Mouse (Mus musculus): ENCODE measurements around the gene Mical2.

DNA sequence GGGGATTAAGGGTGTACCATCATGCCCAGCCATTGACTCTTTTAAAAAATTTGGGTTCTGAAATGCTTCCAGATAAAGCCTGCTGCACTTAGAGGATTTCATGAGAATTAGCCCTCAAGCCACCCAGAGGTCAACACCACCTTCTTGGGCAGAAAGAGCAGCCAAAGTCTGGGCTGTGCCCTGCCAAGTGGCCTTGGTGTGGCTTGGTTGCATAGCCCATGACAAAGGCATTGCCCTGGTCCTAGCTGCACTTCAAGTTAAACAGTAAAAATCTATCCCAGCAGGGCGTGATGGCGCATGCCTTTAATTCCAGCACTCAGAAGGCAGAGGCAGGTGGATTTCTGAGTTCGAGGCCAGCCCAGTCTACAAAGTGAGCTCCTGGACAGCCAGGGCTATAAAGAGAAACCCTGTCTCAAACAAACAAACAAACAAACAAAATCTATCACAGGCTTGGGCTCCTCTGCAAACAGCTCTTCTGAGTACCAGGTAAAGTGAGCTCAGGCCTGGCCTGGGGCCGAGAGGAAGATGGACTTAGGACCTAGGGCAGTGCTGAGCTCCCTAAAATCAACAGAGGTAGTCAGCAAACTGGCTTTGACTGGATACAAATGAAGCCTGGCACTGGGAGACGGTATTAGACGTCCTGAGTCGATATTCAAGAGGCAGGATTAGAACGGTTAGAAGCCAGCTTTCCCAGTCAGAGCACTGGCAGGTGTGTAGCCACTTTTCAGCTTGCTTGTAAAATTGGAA is 224.5 kb downstream of the Mical2 start:
- no peak for TF ChIP-seq CTCF (IDR thresholded peaks at IDR 0.05; ENCODE audit: low read depth, low read length)
- TF ChIP-seq POLR2AphosphoS5 (IDR thresholded peaks at IDR 0.05; ENCODE audit: insufficient replicate concordance, low read depth, low read length): no peak
- TF ChIP-seq GATA1 (IDR thresholded peaks at IDR 0.05; ENCODE audit: borderline replicate concordance, low read length): no peak
- no peak for TF ChIP-seq GATA2 (IDR thresholded peaks at IDR 0.05; ENCODE audit: borderline replicate concordance, low read depth, low read length)
- no peak for TF ChIP-seq TAL1 (conservative IDR thresholded peaks at IDR 0.05; ENCODE audit: low read depth, low read length)

All from G1E (cell line).